ENCODE assay signal across 22 mouse cellular contexts in genomic region chr1:106433580-106433979, GRCm38 (mm10).
DNase-seq lines count a peak whose midpoint lies in the region; ATAC-seq and TF ChIP-seq lines count a peak whose summit lies in the region.
"Had no signal": no experiment of that assay in that cellular context is flagged by ENCODE, and none has a peak within 500 bp of the region (broad histone marks: within the 10 kb centered on the region; RNA-seq: fewer than 3 reads in every experiment).

No protein-coding gene starts in this region.

- ATAC-seq in megakaryocyte, adult 5-6 weeks (ENCODE audit: poor library complexity, severe bottlenecking) = peak; percentile 24; the same call in 1 of the 2 replicates
- ATAC-seq in monocyte, adult 5-6 weeks (replicated peaks; ENCODE audit: insufficient number of reproducible peaks, low FRiP score, low TSS enrichment, poor library complexity, severe bottlenecking) = no peak
- ATAC-seq in stomach, postnatal 0 days (ENCODE audit: low FRiP score, low TSS enrichment) = no peak
- ATAC-seq: forebrain, embryonic 13.5 days; forebrain, embryonic 15.5 days; forebrain, postnatal 0 days had no signal

- TF ChIP-seq CTCF in stomach, postnatal 0 days (IDR thresholded peaks at IDR 0.05; ENCODE audit: low read depth) = no peak

- no peaks in the 10 kb centered on the region for H3K36me3 ChIP-seq in stomach, postnatal 0 days (ENCODE audit: control insufficient read depth, insufficient read depth, low read length)
- H3K36me3 ChIP-seq: embryonic facial prominence, embryonic 13.5 days; embryonic facial prominence, embryonic 15.5 days; forebrain, embryonic 15.5 days had no signal

- no peaks in the 10 kb centered on the region for H3K4me1 ChIP-seq in stomach, postnatal 0 days (replicated peaks; ENCODE audit: control insufficient read depth, insufficient read depth)
- H3K4me1 ChIP-seq: embryonic facial prominence, embryonic 13.5 days; embryonic facial prominence, embryonic 15.5 days had no signal

- no peak for TF ChIP-seq EP300 in stomach, postnatal 0 days (optimal IDR thresholded peaks at IDR 0.05)

- H3K4me2 ChIP-seq in stomach, postnatal 0 days (replicated peaks; ENCODE audit: low read depth) = no peak overlapping the region
- H3K4me2 ChIP-seq: embryonic facial prominence, embryonic 13.5 days; embryonic facial prominence, embryonic 15.5 days; forebrain, embryonic 13.5 days; forebrain, embryonic 15.5 days had no signal

- H3K27ac ChIP-seq in stomach, postnatal 0 days (replicated peaks) = no peak overlapping the region
- H3K27ac ChIP-seq: embryonic facial prominence, embryonic 13.5 days; embryonic facial prominence, embryonic 15.5 days; forebrain, embryonic 13.5 days; forebrain, embryonic 15.5 days had no signal

- no peaks in the 10 kb centered on the region for H3K27me3 ChIP-seq in stomach, postnatal 0 days (ENCODE audit: control insufficient read depth, insufficient read depth, low read length)
- H3K27me3 ChIP-seq: embryonic facial prominence, embryonic 13.5 days; embryonic facial prominence, embryonic 15.5 days; forebrain, embryonic 13.5 days; forebrain, embryonic 15.5 days had no signal

- no peak overlapping the region for H3K4me3 ChIP-seq in stomach, postnatal 0 days (ENCODE audit: low read depth, low read length)
- H3K4me3 ChIP-seq: embryonic facial prominence, embryonic 13.5 days; embryonic facial prominence, embryonic 15.5 days; erythroblast, embryonic 14.5 days; forebrain, embryonic 13.5 days; forebrain, embryonic 15.5 days had no signal

- DNase-seq in 416B (ENCODE audit: low read depth) = peak; percentile 29
- DNase-seq in retina, embryonic 14.5 days (ENCODE audit: low spot score) = peak; percentile 17
- no peak for DNase-seq in stomach, postnatal 0 days (ENCODE audit: low spot score)
- DNase-seq in ovary, postnatal 10 days (ENCODE audit: low spot score) = no peak
- DNase-seq: adrenal gland, adult 2 months; adrenal gland, postnatal 10 days; adrenal gland, postnatal 25 days; cerebellum, adult 11 months; cerebellum, adult 18-20 months; cerebellum, adult 8-10 months; cerebellum, adult 9-11 months; cerebellum, postnatal 14 days; cerebellum, postnatal 36 days; embryo, embryonic 11 days; forebrain, postnatal 0 days had no signal

- WGBS in stomach, postnatal 0 days = 57% methylated on average over 2 of the region's 2 CpGs

- H3K9me3 ChIP-seq in stomach, postnatal 0 days (ENCODE audit: control insufficient read depth, low read length) = no peaks in the 10 kb centered on the region
- H3K9me3 ChIP-seq: embryonic facial prominence, embryonic 13.5 days; embryonic facial prominence, embryonic 15.5 days; forebrain, embryonic 13.5 days; forebrain, embryonic 15.5 days had no signal

- H3K9ac ChIP-seq in stomach, postnatal 0 days (ENCODE audit: low read length) = no peak overlapping the region
- H3K9ac ChIP-seq: embryonic facial prominence, embryonic 13.5 days; embryonic facial prominence, embryonic 15.5 days; forebrain, embryonic 13.5 days; forebrain, embryonic 15.5 days; forebrain, postnatal 0 days had no signal

Comparison
In these comparisons a context has a peak if more than half of its experiments do, and no peak if none do; other contexts are left out.
1. DNase-seq: peak in 416B (single experiment) and retina, embryonic 14.5 days (single experiment); none in stomach, postnatal 0 days (single experiment) and ovary, postnatal 10 days (single experiment).